Mouse (Mus musculus) bone marrow, adult 2 months (tissue): ENCODE measurements around the gene Gtf2h5. TPM values are rescaled to one million over a fixed set of nuclear protein-coding genes. Genes with fewer than 3 reads are reported as not detected.

Source experiments
- H3K27ac ChIP-seq: fragments of 200-500 bp; 2 replicates; pipeline ENCODE4 v1.5.1; 2012; ENCODE audit warnings: low read depth, mild to moderate bottlenecking, control low read depth, inconsistent platforms, low read length; ENCODE audit not compliant: control insufficient read depth, poor library complexity, insufficient read depth
- H3K4me1 ChIP-seq: fragments of 200-500 bp; 2 replicates; pipeline ENCODE4 v1.6.1; 2011; ENCODE audit warnings: low read length; ENCODE audit not compliant: control insufficient read depth, insufficient read depth
- H3K4me3 ChIP-seq: fragments of 200-500 bp; replicated peaks from 2 replicates; pipeline ENCODE3; 2011; ENCODE audit warnings: mild to moderate bottlenecking, low read depth, low read length, control low read depth; ENCODE audit not compliant: control insufficient read depth
- CTCF ChIP-seq: fragments of 200-500 bp; IDR thresholded peaks from 2 replicates; pipeline ENCODE4 v1.5.1; 2011; ENCODE audit warnings: low read length, control low read depth; ENCODE audit not compliant: control insufficient read depth, insufficient read depth
- POLR2A ChIP-seq: fragments of 200-500 bp; IDR thresholded peaks from 2 replicates; pipeline ENCODE4 v1.6.1; 2011; ENCODE audit warnings: low read depth, mild to moderate bottlenecking, control low read depth, low read length, borderline replicate concordance; ENCODE audit not compliant: control insufficient read depth
- WGBS: fragments of 180-500 bp; shearing (Covaris S2); methylation state at CpG from one replicate; pipeline ENCODE4 v1.1.7; 2018; 5-methylcytosine and 5-hydroxymethylcytosine counted together
- polyA plus RNA-seq: library from polyadenylated mRNA; stranded (reverse); fragments of >200 nt; gene quantifications from 2 replicates; pipeline ENCODE4 v1.2.4, GENCODE M21; 2011; ENCODE audit warnings: low replicate concordance; ENCODE audit not compliant: missing spikeins, insufficient read depth, insufficient read length

The Gtf2h5 gene
- 36.0 and 37.0 TPM in 2 replicates for polyA plus RNA-seq

DNA sequence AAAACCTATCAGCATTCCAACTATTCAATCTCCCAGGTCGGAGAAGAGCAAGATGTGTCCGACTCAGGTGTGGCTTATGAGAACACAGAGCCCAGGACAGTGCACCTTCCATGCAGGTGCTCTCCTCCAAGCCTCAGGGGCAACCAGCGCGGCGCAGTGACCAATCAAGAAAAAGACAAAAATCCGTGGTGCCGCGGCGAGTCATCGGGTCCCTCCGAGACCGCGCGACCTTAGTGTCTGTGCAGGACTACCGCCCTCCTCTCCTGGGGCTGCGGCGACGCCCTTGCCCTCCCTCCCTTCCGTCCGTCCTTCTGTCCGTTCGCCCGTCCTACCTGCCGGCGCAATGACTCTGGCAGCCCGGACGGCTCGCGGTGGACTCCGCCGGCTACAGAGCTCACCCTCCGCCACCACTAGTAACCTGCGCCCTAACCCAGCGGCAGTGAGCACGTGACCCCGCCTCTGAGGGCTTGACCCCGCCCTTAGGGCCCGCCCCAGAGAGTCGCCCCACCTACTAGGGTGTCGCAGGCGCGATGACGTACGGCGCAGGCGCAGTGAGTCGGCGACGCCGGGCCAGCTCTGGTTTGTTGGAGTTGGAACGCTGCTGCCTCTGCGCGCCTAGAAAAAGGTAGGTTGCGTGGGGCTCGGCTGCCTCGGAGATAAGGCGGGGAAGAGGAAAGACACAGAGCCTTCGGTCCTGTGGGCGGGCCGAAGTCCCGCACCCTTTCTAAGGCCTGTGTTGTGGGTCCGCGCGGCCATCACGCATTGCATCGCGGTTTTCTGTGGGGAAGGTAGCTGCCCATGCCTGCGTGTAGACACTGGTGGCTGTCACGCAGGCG lies at the start of gene Gtf2h5, which contains the start of gene Serac1:
Gene Gtf2h5, plus strand, starts transcription at position 500 of the 836 bp plus-strand sequence.
Gene Serac1, minus strand, starts transcription at position 455 of the 836 bp plus-strand sequence.
- TF ChIP-seq POLR2A: peak; percentile 84; the same call in 1 of the 2 replicates
- peak; percentile 13; the same call in 1 of the 2 replicates for TF ChIP-seq CTCF
- Histone ChIP-seq H3K4me3 (peak within 1 kb of the TSS; percentile 93), H3K27ac (peak within 1 kb of the TSS; percentile 90), H3K4me1 (peaks cover 2% of the 10 kb centered on the region; the same call in 1 of the 2 replicates)
- WGBS: under 1% methylated on average over 70 of the region's 70 CpGs

DNA sequence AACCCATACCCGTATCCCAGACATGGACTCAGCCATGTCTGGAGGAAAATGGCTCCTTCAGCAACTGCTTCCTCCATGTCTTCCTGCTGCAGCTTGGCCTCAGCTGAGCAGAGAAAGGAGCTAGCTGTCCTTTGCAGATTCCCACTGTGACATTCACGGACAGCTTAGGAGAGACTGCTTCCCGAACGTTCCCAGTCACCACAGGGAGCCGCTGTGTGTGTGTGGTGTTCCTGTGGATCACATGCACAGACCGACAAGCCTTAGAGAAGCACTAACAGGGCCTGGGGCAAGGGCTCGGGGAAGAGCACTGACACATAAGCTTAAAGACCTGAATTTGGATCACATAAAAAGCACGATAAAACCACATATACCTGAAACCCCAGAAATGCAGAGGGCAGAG lies 43.9 kb upstream of the Gtf2h5 start:
- Histone ChIP-seq H3K27ac (no peak overlapping the region), H3K4me3 (no peak overlapping the region), H3K4me1 (no peaks in the 10 kb centered on the region)
- WGBS: 81% methylated on average over 8 of the region's 8 CpGs
- TF ChIP-seq CTCF (no peak), POLR2A (no peak)

DNA sequence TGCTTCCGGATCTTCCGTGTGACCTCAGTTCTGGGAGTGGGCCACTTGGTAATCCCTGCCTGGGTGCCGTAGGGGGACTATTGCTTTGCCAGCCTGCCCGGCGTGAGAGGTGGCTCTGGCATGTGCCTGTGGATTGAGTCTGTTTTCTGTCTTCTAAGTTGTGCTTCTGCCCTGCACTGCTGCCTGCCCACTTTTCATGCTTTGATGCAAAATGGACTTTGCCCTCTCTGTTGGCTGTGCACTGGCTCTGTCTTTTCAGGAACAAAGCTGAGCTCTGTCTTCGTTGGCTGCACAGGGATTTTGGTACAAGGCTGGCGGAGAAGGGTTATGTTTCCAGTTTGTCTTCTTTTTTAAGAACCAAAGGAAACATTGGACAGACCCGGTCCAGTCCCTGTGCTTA lies 43.1 kb upstream of the Gtf2h5 start:
- no peak overlapping the region for H3K27ac ChIP-seq
- 87% methylated on average over 8 of the region's 8 CpGs for WGBS
- TF ChIP-seq CTCF: no peak
- TF ChIP-seq POLR2A: no peak

DNA sequence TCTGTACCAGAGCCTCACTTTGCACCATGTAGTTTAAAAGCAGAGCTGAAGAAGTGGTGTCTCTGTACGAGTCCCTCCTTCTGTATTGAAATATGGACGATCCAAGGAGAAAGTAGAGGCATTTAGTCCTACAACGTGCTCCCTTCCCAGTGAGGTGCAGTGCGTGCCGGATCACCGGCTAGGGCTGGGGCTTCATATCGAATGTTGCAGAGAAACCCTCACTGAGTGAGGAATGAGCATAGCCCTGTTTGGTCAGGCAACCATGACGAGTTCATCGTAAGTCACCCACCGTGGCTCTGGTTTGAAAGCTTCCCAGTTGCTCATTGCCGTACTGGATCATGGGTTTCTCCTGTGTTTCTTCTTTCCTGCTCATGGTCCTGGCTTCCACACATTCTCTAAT lies 42.7 kb upstream of the Gtf2h5 start:
- TF ChIP-seq POLR2A (no peak), CTCF (no peak)
- no peak overlapping the region for H3K4me3 ChIP-seq
- H3K27ac ChIP-seq: no peak overlapping the region
- 92% methylated on average over 11 of the region's 11 CpGs for WGBS
- no peaks in the 10 kb centered on the region for H3K4me1 ChIP-seq

More for the DNA sequence above, 43.1 kb upstream of the Gtf2h5 start:
- Histone ChIP-seq H3K4me1 (no peaks in the 10 kb centered on the region), H3K4me3 (no peak overlapping the region)

DNA sequence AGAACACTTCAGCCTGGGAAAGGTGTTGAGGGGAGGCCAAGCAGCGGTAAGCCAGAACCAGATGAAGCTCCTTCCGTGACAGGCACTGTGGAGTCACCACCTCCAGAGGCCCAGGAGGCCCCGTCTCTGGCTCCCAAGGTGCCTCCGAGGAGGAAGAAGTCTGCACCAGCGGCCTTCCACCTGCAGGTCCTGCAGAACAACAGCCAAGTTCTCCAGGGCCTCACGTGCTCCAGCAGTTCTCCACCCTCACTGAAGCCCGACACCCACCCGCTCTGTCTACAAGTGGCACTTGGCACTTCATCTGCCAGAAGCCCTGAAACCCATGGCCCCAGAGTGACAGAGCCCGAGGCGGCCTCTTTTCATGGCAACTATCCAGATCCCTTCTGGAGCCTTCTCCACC lies 42.1 kb upstream of the Gtf2h5 start:
- Histone ChIP-seq H3K4me1 (no peaks in the 10 kb centered on the region), H3K4me3 (no peak overlapping the region), H3K27ac (no peak overlapping the region)
- TF ChIP-seq CTCF: no peak
- TF ChIP-seq POLR2A: no peak
- 88% methylated on average over 10 of the region's 10 CpGs for WGBS

DNA sequence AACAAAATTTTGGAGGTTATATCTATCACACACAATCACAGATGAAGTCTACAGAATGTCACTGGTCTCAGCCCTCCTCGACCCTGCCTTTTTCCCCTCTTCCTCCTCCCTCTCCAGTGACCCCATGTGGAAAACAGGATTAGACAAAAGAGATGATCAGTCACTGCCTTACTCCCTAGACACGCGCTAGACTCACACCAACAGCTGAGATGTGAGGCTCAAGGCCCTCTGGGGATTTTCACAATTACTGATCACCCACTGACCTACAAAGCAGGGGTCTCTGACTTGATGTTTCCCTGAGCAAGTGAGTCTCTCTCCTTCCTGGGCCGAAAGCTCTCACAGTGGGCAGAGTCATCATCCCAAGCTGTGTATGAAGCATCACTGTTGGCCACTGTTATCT lies 26.8 kb upstream of the Gtf2h5 start:
- TF ChIP-seq POLR2A (no peak), CTCF (no peak)
- 85% methylated on average over 4 of the region's 4 CpGs for WGBS

DNA sequence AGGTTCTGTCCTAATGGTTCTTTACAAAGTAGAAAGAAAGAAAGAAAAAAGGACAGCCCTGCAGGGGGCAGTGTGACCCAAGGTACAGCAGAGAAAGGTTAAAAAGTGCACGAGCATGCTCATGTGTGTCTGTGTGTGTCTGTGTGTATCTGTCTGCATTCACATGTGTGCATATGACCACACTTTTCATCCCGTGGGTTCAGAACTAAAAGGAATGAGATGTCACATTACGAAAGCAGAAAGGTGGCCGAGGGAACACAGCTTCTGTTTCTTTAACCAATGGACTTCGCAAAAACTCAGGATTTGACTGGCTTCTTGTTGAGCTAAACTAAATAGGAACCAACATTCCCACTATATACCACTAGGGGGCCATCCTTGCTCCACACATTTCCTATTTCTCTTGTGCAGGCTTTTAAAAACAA lies 24.6 kb upstream of the Gtf2h5 start:
- TF ChIP-seq CTCF (peak; percentile 56), POLR2A (no peak)
- Histone ChIP-seq H3K27ac (no peak overlapping the region), H3K4me3 (no peak overlapping the region), H3K4me1 (no peaks in the 10 kb centered on the region)
- 22% methylated on average over 5 of the region's 5 CpGs for WGBS

More for the DNA sequence above, 26.8 kb upstream of the Gtf2h5 start:
- Histone ChIP-seq H3K4me3 (no peak overlapping the region), H3K4me1 (no peaks in the 10 kb centered on the region), H3K27ac (no peak overlapping the region)

DNA sequence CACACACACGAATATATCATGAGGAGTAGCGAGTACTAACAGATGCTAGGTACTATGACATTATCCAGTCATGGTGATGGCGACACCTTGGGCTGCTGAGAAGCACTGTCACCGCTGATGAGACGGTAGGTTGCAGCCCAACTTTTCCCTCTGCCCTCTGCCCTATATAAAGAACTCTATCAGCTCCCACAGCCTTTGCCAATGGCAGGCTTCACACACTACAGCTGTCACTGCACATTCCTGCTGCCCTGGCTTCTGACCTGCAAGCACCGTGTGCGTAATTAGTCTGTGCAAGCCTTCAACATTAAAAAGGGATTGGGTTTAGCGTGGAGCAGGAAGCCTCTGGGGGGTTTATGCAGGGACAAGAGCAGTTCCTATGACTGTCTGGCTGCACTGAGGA lies 16.8 kb upstream of the Gtf2h5 start:
- Histone ChIP-seq H3K27ac (no peak overlapping the region), H3K4me1 (no peaks in the 10 kb centered on the region; the same call in 1 of the 2 replicates), H3K4me3 (no peak overlapping the region)
- WGBS: 88% methylated on average over 8 of the region's 8 CpGs
- TF ChIP-seq CTCF: no peak
- TF ChIP-seq POLR2A: no peak
